Mouse (Mus musculus) CH12.LX (cell line): Measurements from ENCODE around the gene Fgfr2. TPM values are rescaled to one million over a fixed set of nuclear protein-coding genes. Genes with fewer than 3 reads are reported as not detected.

ENCODE experiments used
- DNase-seq: peaks from one replicate; pipeline ENCODE4 v3.0.0-alpha.2; 2013; ENCODE audit errors: extremely low read depth
- H3K27ac ChIP-seq: 2 replicates; pipeline ENCODE4 v1.5.1; 2012; ENCODE audit warnings: low read depth, mild to moderate bottlenecking, control low read depth, moderate library complexity; ENCODE audit not compliant: insufficient read depth
- H3K27me3 ChIP-seq: replicated peaks from 2 replicates; pipeline ENCODE3; 2012; ENCODE audit warnings: inconsistent platforms
- H3K36me3 ChIP-seq, 2 experiments: replicated peaks in 1 of 2; 2 replicates each; pipeline versions ENCODE3 to v1.6.1; 2012; ENCODE audit warnings: inconsistent platforms in 1 of 2, low read length in 1 of 2, mild to moderate bottlenecking in 1 of 2, mixed read lengths in 1 of 2, moderate library complexity in 1 of 2; ENCODE audit not compliant: control insufficient read depth in 1 of 2, insufficient read depth in 1 of 2
- H3K4me1 ChIP-seq, 2 experiments: 2 replicates each; pipeline ENCODE4 v1.6.1; 2012; ENCODE audit warnings: inconsistent platforms in 1 of 2, moderate library complexity in 1 of 2; ENCODE audit not compliant: insufficient read depth in 2 of 2, control insufficient read depth in 1 of 2
- H3K4me2 ChIP-seq: 2 replicates; pipeline ENCODE4 v1.6.1; 2012; ENCODE audit warnings: low read depth, mild to moderate bottlenecking, control low read depth; ENCODE audit not compliant: poor library complexity, insufficient read depth, severe bottlenecking
- H3K4me3 ChIP-seq, 3 experiments: fragments of 150-350 bp in 1 of 3; sonication (generic) in 1 of 3; replicated peaks in 1 of 3; 2 replicates each; pipeline versions ENCODE3 to v1.5.1; 2011 to 2012; ENCODE audit warnings: low read depth in 2 of 3, low read length in 2 of 3, mild to moderate bottlenecking in 2 of 3, moderate library complexity in 2 of 3, control low read depth in 1 of 3, improper control_type of control experiment in 1 of 3, inconsistent platforms in 1 of 3, mixed read lengths in 1 of 3; ENCODE audit not compliant: poor library complexity in 1 of 3
- H3K79me2 ChIP-seq: replicated peaks from 2 replicates; pipeline ENCODE4 v1.6.1; 2012; ENCODE audit warnings: mild to moderate bottlenecking, moderate library complexity; ENCODE audit not compliant: control insufficient read depth, poor library complexity, insufficient read depth, severe bottlenecking; ENCODE audit errors: extremely low read depth
- H3K9ac ChIP-seq: 2 replicates; pipeline ENCODE4 v1.6.1; 2012; ENCODE audit warnings: low read depth, mild to moderate bottlenecking, control low read depth, moderate library complexity; ENCODE audit not compliant: insufficient read depth
- H3K9me3 ChIP-seq: replicated peaks from 2 replicates; pipeline ENCODE3; 2012; ENCODE audit warnings: low read length, inconsistent platforms, mixed read lengths
- BHLHE40 ChIP-seq: IDR thresholded peaks from 2 replicates; pipeline ENCODE4 v1.6.1; 2011; ENCODE audit warnings: mild to moderate bottlenecking, low read depth, low read length, improper control_type of control experiment
- ETS1 ChIP-seq: conservative IDR thresholded peaks from 2 replicates; pipeline ENCODE4 v1.6.1; 2012; ENCODE audit warnings: low read depth, mild to moderate bottlenecking, inconsistent platforms, low read length, improper control_type of control experiment, moderate library complexity
- GABPA ChIP-seq: IDR thresholded peaks from 2 replicates; pipeline ENCODE4 v1.6.1; 2012; ENCODE audit warnings: low read depth, low read length, improper control_type of control experiment, inconsistent platforms; ENCODE audit not compliant: insufficient replicate concordance
- JUN ChIP-seq: IDR thresholded peaks from 2 replicates; pipeline ENCODE4 v1.6.1; 2011; ENCODE audit warnings: low read depth, mild to moderate bottlenecking, low read length, improper control_type of control experiment, moderate library complexity; ENCODE audit not compliant: insufficient read depth
- JUND ChIP-seq: conservative IDR thresholded peaks from 2 replicates; pipeline ENCODE4 v1.6.1; 2011; ENCODE audit warnings: low read depth, low read length, improper control_type of control experiment
- MAFK ChIP-seq: IDR thresholded peaks from 2 replicates; pipeline ENCODE4 v1.6.1; 2011; ENCODE audit warnings: low read length, improper control_type of control experiment; ENCODE audit not compliant: insufficient replicate concordance
- MAZ ChIP-seq: IDR thresholded peaks from 2 replicates; pipeline ENCODE4 v1.6.1; 2012; ENCODE audit warnings: low read depth, mild to moderate bottlenecking, inconsistent platforms, low read length, improper control_type of control experiment, moderate library complexity
- MXI1 ChIP-seq: IDR thresholded peaks from 2 replicates; pipeline ENCODE4 v1.6.1; 2011; ENCODE audit warnings: mild to moderate bottlenecking, low read depth, low read length, improper control_type of control experiment
- NELFE ChIP-seq: IDR thresholded peaks from 2 replicates; pipeline ENCODE4 v1.6.1; 2011; ENCODE audit warnings: low read depth, low read length, improper control_type of control experiment
- NRF1 ChIP-seq: IDR thresholded peaks from 2 replicates; pipeline ENCODE4 v1.6.1; 2014; ENCODE audit warnings: low read depth, mild to moderate bottlenecking, inconsistent platforms, low read length, improper control_type of control experiment, moderate library complexity
- PAX5 ChIP-seq: IDR thresholded peaks from 2 replicates; pipeline ENCODE4 v1.6.1; 2012; ENCODE audit warnings: low read length, inconsistent platforms, mixed read lengths
- POLR2A ChIP-seq: IDR thresholded peaks from 2 replicates; pipeline ENCODE4 v1.6.1; 2011; ENCODE audit warnings: low read depth, mild to moderate bottlenecking, improper control_type of control experiment, low read length
- POLR2AphosphoS2 ChIP-seq: IDR thresholded peaks from 2 replicates; pipeline ENCODE4 v1.6.1; 2011; ENCODE audit warnings: low read depth, low read length, improper control_type of control experiment
- RCOR1 ChIP-seq: conservative IDR thresholded peaks from 2 replicates; pipeline ENCODE4 v1.6.1; 2012; ENCODE audit warnings: low read depth, mild to moderate bottlenecking, inconsistent platforms, low read length, improper control_type of control experiment
- SMC3 ChIP-seq: IDR thresholded peaks from 2 replicates; pipeline ENCODE4 v1.6.1; 2011; ENCODE audit warnings: low read depth, low read length, improper control_type of control experiment
- TBP ChIP-seq: conservative IDR thresholded peaks from 2 replicates; pipeline ENCODE4 v1.6.1; 2011; ENCODE audit warnings: low read depth, low read length, improper control_type of control experiment
- UBTF ChIP-seq: IDR thresholded peaks from 2 replicates; pipeline ENCODE4 v1.6.1; 2012; ENCODE audit warnings: low read depth, mild to moderate bottlenecking, inconsistent platforms, low read length, improper control_type of control experiment, moderate library complexity
- USF1 ChIP-seq: IDR thresholded peaks from 2 replicates; pipeline ENCODE4 v1.6.1; 2014; ENCODE audit warnings: low read depth, mild to moderate bottlenecking, inconsistent platforms, low read length, improper control_type of control experiment
- USF2 ChIP-seq: conservative IDR thresholded peaks from 2 replicates; pipeline ENCODE4 v1.6.1; 2011; ENCODE audit warnings: low read depth, low read length, improper control_type of control experiment
- ZKSCAN1 ChIP-seq: IDR thresholded peaks from 2 replicates; pipeline ENCODE4 v1.6.1; 2012; ENCODE audit warnings: low read depth, inconsistent platforms, low read length, improper control_type of control experiment, borderline replicate concordance
- ZMIZ1 ChIP-seq: IDR thresholded peaks from 2 replicates; pipeline ENCODE4 v1.6.1; 2012; ENCODE audit warnings: low read depth, mild to moderate bottlenecking, inconsistent platforms, low read length, improper control_type of control experiment
- dilution Hi-C: fragments of 300-500 bp; cut with MboI; formaldehyde crosslinking; loops from 2 replicates; pipeline ENCODE4 v1.14.3; 2020; ENCODE audit warnings: low sequenced_read_pairs; ENCODE audit not compliant: extremely low pct_unique_long_range_greater_than_20kb, extremely low pct_ligation_motif_present
- in situ Hi-C: fragments of 300-500 bp; cut with MboI; formaldehyde crosslinking; loops from 3 replicates; pipeline ENCODE4 v1.14.3; 2019; ENCODE audit warnings: low sequenced_read_pairs, low pct_ligation_motif_present, low pct_unique_long_range_greater_than_20kb, mixed read lengths
- polyA plus RNA-seq: library from polyadenylated mRNA; unstranded; fragments of >175 nt; gene quantifications from 2 replicates; pipeline ENCODE4 v1.2.1, GENCODE M21; 2012; ENCODE audit warnings: low read depth; ENCODE audit not compliant: insufficient read length
- total RNA-seq, 2 experiments: library from RNA; depleted of rRNA; stranded (reverse); fragments of 300-350 nt in 1 of 2; fragments of >200 nt in 1 of 2; gene quantifications; 2 replicates each; pipeline ENCODE4 v1.2.3; 2012 to 2014

The Fgfr2 gene
- total and polyA plus RNA-seq, 3 experiments, result not detected

GRCm38 (mm10) chr7:133094711-133095495 lies 28.2 kb downstream of the Fgfr2 start:
- Histone ChIP-seq H3K9ac (no peak overlapping the region), H3K4me1 (no peaks in the 10 kb centered on the region)
- in situ Hi-C loops, result no loop called here

DNA sequence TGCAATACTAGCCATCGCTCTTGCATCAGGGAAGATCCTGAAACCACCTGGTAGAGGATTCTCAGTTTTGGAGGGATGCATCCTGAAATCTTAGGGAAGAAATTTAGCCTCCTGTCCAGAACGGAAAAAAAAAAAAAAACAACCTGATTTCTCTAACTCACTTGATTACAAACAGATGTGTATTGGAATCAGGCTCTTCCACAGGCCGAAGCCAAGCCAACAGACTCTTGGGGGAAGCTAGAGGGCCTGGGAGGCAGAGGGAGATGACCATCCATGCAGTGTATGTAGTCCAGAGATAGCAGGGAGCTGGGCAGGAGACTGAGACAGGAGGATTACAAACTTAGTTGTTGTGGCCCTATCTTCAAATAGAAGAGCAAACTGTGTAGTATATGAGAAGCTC lies 29.0 kb downstream of the Fgfr2 start:
- H3K9me3 ChIP-seq, result no peaks in the 10 kb centered on the region
- dilution Hi-C loops, result no loop called here

More at GRCm38 (mm10) chr7:133094711-133095495, 28.2 kb downstream of the Fgfr2 start:
- Histone ChIP-seq H3K27me3 (peaks cover 93% of the 10 kb centered on the region), H3K27ac (no peak overlapping the region), H3K79me2 (no peaks in the 10 kb centered on the region), H3K4me2 (no peak overlapping the region), H3K9me3 (no peaks in the 10 kb centered on the region), H3K36me3 (no peaks in the 10 kb centered on the region), H3K4me3 (no peak overlapping the region)
- dilution Hi-C loops, result no loop called here
- TF ChIP-seq ZMIZ1 (no peak), SMC3 (no peak), UBTF (no peak), ZKSCAN1 (no peak), GABPA (no peak), JUN (no peak), POLR2AphosphoS2 (no peak), JUND (no peak), MAZ (no peak)
- DNase-seq, result no peak

More for the DNA sequence above, 29.0 kb downstream of the Fgfr2 start:
- no peak for DNase-seq
- H3K79me2 ChIP-seq, result no peaks in the 10 kb centered on the region
- H3K4me3 ChIP-seq, result no peak overlapping the region
- in situ Hi-C loops, result no loop called here
- TF ChIP-seq NELFE (no peak), SMC3 (no peak), PAX5 (no peak), MAFK (no peak), POLR2AphosphoS2 (no peak), ETS1 (no peak), USF2 (no peak), NRF1 (no peak), MXI1 (no peak), USF1 (no peak), POLR2A (no peak), BHLHE40 (no peak), ZMIZ1 (no peak), TBP (no peak), RCOR1 (no peak)
- no peaks in the 10 kb centered on the region for H3K36me3 ChIP-seq
- no peak overlapping the region for H3K9ac ChIP-seq
- H3K27me3 ChIP-seq, result peaks cover 91% of the 10 kb centered on the region
- H3K4me2 ChIP-seq, result no peak overlapping the region
- H3K4me1 ChIP-seq, result no peaks in the 10 kb centered on the region
- no peak overlapping the region for H3K27ac ChIP-seq
